Mouse (Mus musculus): ENCODE measurements around the gene Erv3.
"Not testable (repeated sequence)": the region's sequence is repeated elsewhere in the genome, so short reads cannot be mapped to it uniquely, and the experiment has no call there.

Gene Erv3

DNA sequence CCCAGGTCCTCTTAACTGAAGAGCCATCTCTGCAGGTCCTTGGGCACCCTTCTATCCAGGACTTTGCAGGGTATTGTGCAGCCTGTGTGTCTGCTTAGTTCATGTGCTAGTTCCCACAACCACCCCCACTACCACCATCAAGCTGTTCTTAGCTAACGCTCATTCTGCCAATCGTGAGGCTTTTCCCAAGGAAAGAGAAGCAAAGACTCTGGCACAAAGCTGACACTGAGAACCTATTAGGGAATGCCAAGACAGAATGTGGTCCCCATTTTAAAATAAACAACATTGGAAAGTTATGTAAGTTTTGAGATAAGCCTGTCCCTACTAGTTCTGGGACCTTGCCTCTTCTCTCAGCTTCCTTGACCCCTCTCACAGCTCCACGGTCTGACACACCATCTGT, 3.9 kb upstream of the Erv3 start:
- no peak for DNase-seq

GRCm38 (mm10) chr2:131862617-131863275, 3.2 kb upstream of the Erv3 start:
- DNase-seq: no peak

- no peak for DNase-seq
These were observed 1.7 kb downstream of the Erv3 start for GRCm38 (mm10) chr2:131857838-131858237.

- DNase-seq: no peak
These were observed 5.8 kb downstream of the Erv3 start for GRCm38 (mm10) chr2:131853719-131854118.

GRCm38 (mm10) chr2:131851333-131852092, 8.0 kb downstream of the Erv3 start:
- DNase-seq: no peak

- no peak for DNase-seq
These were observed 9.5 kb downstream of the Erv3 start for GRCm38 (mm10) chr2:131850047-131850446.

DNA sequence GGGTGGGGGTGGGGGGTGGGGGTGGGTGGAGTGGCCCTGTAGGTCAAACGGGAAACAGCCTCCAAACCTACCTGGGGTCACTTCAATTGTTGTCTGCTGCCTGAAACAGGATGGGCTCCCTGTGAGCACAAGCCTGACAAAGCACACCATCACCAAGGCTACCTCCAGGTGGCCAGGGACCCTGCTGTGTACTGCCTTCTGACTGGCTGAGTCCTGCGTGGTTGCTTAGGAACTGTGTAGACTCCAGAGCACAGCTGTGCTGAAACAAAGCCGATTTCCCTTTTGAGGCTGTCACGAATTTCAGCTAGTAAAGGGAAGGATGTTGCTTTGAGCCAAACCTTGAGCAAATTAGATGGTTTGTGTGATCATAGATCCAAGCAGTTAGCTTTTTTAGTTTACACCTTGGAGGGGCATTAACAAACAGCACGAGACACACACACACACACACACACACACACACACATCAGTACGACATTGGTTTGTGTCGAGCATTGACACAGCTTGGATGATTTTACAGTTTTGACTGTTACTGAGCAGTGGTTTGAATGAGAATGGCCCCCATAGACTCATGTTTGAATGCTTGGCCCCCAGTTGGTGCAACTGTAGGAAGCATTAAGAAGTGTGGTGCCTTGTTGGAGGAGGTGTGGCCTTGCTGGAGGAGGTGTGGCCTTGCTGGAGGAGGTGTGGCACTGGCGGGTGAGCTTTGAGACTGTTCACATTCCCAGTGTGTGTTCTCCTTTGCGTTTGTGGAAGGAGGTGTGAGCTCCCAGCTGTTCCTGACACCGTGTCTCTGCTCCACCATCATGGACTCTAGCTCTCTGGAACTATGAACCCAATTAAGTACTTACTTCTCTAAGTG, 11.8 kb downstream of the Erv3 start:
- DNase-seq: peak; percentile 59

GRCm38 (mm10) chr2:131846811-131847210, 12.7 kb downstream of the Erv3 start:
- no peak for DNase-seq

- DNase-seq: no peak
These were observed 13.3 kb downstream of the Erv3 start for GRCm38 (mm10) chr2:131846132-131846710.

GRCm38 (mm10) chr2:131845671-131846070, 13.9 kb downstream of the Erv3 start:
- DNase-seq: no peak

DNA sequence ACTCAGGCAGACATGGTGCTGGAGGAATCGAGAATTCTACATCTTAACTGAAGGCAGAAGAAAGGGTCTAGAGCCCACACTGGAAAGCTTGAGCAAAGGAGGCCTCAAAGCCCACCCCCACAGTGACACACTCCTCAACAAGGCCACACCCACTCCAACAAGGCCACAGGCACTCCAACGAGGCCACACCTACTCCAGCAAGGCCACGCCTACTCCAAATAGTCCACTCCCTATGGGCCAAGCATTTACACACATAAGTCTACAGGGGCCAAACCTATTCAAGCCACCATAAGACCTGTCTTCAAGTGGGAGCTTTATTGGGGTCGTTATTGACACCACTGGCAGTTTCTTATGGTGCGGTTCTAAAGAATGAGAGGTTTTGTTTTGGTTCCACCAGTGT, 17.0 kb downstream of the Erv3 start:
- no peak for DNase-seq

- DNase-seq: no peak
These were observed 18.2 kb downstream of the Erv3 start for GRCm38 (mm10) chr2:131841321-131841693.

DNA sequence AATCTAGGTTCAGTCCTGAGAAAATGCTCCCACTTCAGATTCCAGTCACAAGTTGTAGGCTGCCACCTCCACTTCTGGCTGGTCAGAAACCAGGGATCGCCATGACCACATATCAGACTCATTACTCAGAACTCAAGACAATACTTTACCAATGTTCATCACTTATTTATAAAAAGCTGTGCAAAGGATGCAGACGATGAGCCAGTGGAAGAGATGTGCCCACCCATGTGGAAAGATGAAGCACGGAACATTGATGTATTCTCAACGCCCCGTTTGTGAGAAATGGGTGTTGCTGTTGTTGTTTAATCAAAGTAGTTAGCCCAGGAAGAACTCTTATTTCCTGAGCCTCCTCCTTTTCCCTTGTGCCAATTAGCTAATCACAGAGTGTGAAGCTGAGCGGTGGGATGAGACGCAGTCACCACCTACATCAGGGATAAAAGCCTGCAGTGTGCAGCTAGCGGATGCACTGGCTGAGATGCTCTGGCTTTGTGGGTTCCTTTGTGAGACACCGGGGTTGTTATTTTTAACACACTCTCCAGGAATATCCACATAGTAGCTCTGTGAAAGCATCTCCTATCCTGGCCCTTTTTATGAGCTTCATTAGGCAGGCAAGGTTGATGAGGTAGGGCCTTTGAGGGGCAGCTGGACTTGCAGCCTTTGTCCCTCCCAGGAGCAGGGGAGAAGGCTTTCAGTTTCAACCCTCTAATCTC, 18.8 kb downstream of the Erv3 start:
- no peak for DNase-seq

DNA sequence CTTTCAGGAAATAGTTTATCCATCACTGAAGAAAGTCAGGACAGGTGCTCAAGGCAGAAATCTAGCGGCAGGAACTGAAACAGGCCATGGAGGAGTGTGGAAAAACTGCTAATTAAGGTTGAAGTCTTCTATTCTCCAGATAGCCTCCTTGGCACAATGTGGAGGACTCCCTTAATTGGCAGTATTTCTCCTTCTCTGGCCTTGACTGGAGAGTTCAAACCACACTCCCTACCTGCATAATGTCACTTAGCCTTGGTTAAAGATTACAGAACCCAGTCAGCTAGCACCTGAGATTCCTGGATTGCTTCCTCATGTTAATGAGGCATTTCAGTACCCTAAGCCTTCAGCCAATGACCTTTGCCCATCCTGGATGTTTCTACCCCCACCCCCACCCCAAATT, 25.3 kb downstream of the Erv3 start:
- DNase-seq: no peak

DNA sequence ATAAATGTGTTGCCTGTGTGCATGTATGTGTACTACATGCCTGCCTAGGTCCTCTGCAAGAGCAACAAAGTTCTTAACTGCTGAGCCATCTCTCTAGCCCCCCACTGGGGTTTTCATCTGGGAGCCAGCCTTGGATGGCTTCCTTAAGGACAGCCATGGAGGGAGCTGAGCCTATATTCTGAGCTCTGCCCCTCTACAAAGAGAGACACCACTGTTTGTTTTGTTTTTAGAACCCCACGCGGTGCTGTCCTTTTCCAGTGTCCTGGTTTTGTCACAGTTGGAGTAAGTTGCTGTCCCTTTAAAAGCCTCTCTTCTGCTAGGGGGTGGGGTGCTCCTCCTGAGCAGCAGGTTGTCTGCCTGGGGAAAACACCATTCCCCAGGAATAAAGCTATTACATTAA, 27.7 kb downstream of the Erv3 start:
- DNase-seq: no peak

DNA sequence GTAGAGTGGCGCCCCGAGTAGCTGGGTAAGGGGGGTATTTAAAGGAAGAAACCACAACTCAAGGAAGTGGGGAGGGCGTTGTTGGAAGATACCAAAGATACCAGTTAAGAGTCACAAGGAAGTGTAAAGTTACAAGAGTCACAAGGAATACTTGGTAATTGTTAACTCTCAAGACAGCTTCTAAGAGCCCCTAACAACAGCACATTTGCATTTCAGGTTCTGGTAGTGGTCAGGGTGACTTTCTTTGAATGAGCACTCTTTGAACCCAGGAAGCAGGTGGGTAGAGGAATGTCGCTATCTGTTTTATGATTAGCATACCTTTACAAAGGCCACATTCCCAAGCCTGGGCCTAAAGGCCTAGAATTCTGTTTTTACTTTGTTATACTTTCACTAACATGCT, 28.6 kb downstream of the Erv3 start:
- not testable (repeated sequence) for DNase-seq

DNA sequence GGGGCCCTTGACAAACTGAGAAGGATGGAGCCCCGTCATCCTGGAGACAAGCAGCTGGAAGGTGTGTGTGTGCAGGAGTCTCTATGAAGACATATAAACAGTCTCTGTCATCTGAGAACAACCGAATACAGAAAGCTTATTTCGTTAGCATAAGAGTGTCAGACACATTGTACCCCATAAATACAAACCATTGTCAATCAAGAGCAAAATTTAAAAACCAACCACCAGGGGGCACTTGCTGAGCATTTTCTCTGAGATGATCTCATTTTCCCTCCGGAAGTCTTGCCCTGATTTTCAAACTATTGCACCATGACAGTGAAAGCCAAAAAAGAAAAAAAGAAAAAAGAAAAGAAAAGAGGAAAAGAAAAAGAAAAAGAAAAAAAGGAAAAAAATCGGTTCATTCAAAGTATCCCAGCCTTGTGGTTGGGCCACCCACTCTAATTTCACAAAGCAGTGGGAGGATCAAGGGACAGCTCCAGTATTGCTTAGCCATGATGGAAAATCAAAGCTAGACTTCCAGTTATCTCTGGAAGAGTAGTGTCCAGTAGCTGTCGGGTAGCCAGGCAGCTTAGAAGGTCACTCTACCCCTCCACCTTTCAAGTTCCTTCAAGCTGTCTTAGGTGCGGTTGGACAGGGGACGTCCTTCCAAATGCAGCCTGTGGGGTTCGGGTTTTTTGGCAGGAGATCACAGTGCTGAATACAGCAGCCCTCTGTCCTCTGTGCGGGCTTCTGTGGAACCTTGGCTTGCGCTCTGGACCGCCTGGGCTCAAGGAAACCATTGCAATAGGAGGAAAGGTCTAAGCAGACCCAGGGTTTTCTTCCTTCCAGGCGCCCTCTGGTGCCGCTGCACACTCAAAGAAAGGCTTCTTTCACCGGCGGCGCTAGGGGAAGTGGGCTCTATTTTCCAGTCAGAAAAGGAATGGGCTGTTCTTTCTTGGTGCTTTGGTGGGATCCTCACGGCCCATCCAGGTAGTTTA, 31.3 kb downstream of the Erv3 start:
- peak; percentile 55 for DNase-seq

DNA sequence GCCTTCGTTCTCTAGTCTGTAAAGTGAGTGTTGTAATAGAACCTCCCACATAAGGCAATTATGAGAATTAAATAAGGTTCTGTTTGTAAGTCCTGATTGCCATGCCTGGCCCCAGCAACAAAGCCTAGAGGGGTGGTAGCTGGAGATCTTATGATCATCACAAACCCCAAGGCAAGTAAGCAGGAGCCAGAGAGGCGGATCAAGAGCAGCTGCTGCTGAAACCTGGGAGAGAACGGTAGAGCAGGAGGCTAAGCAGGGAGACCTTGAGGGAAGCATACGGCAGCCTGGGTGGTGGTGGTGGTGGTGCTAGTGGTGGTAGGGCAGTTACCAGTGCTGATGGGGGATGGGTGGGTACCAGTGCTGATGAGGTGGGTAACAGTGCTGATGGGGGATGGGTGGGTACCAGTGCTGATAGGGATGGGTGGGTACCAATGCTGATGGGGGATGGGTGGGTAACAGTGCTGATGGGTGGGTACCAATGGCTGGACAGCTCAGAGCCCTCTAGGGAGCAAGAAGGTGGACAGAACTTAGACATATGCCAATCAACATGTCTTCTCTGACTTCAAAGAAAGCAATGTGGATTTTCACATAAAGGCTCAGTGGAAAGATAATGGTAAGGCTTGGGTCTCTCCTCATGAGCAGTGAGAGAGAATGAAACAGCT, 32.4 kb downstream of the Erv3 start:
- no peak for DNase-seq

- DNase-seq: no peak
These were observed 34.0 kb downstream of the Erv3 start for GRCm38 (mm10) chr2:131825498-131825897.

DNA sequence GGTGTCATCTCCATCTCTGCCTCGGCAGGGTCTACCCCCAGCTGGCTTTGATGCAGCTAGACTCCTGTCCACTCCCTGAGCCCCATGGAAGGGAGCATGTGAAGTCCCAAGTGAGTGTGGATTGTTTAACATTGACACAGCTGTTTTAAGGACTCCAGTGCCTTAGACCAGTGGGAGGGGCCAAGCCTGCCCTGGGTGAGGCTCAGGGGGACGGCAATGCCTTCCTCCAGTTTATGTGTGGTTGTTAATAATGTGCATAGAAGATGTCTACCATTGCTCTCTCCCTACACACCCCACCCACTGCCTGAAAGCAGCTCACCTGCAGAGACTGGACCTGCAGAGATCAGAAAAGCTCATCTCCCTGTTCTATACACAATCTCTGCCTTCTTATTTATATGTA, 35.6 kb downstream of the Erv3 start:
- no peak for DNase-seq

DNA sequence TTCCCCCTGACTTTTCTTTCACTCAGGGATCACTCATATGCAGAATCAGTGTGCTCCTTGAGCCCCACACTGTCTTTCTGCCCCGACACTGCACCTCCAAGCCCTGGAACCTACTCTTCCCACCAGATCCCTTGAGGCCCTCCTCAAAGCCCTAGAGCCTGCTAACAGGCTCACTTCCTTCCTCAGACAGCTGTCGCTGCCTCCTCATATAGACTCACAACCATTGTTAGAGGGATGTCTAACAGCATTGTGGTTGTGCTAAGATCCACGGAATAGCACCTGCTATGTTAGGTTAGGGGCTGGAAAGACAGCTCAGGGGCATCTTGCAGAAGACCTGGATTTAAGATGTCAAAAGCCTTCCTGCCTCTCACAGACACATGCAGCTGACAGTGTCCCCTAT, 37.1 kb downstream of the Erv3 start:
- no peak for DNase-seq
